Mouse (Mus musculus): ENCODE data around the gene Cdc42se1. TPM values are rescaled to one million over a fixed set of nuclear protein-coding genes. Genes with fewer than 3 reads are reported as not detected.

Cdc42se1 gene
- total and polyA plus RNA-seq, 3 experiments, result 88.3 to 128 (median 109) TPM

- Histone ChIP-seq H3K9me3 (replicated peaks) (no peaks in the 10 kb centered on the region), H3K27me3 (ENCODE audit: insufficient read depth, low read length) (no peaks in the 10 kb centered on the region), H3K4me1 (ENCODE audit: insufficient read depth, low read depth, low read length) (peaks cover 59% of the 10 kb centered on the region), H3K36me3 (replicated peaks) (peaks cover 55% of the 10 kb centered on the region), H3K4me3 (ENCODE audit: low read depth, low read length) (peak overlapping the region; percentile 78)
- DNase-seq (ENCODE audit: low spot score) (peak; percentile 52), ATAC-seq (ENCODE audit: extremely low read depth, insufficient number of reproducible peaks, low FRiP score, poor library complexity, severe bottlenecking) (no peak)
- TF ChIP-seq GATA2 (IDR thresholded peaks at IDR 0.05; ENCODE audit: borderline replicate concordance, low read depth, low read length), result no peak
- TF ChIP-seq CTCF (IDR thresholded peaks at IDR 0.05; ENCODE audit: low read depth, low read length), result no peak
- no peak for TF ChIP-seq POLR2AphosphoS5 (IDR thresholded peaks at IDR 0.05; ENCODE audit: insufficient replicate concordance, low read depth, low read length)
- TF ChIP-seq GATA1 (IDR thresholded peaks at IDR 0.05; ENCODE audit: borderline replicate concordance, low read length), result no peak
- no peak for TF ChIP-seq TAL1 (conservative IDR thresholded peaks at IDR 0.05; ENCODE audit: low read depth, low read length)
Observed at GRCm38 (mm10) chr3:95228894-95229780, 605 bp downstream of the Cdc42se1 start.

GRCm38 (mm10) chr3:95229781-95230494 is 1.4 kb downstream of the Cdc42se1 start:
- H3K36me3 ChIP-seq (replicated peaks), result peaks cover 58% of the 10 kb centered on the region

GRCm38 (mm10) chr3:95230495-95231297 is 2.2 kb downstream of the Cdc42se1 start:
- ATAC-seq (ENCODE audit: extremely low read depth, insufficient number of reproducible peaks, low FRiP score, poor library complexity, severe bottlenecking) (no peak), DNase-seq (ENCODE audit: low spot score) (peak; percentile 64)
- H3K36me3 ChIP-seq (replicated peaks), result peaks cover 59% of the 10 kb centered on the region
- H3K4me3 ChIP-seq (ENCODE audit: low read depth, low read length), result peak overlapping the region; percentile 78
- H3K4me1 ChIP-seq (ENCODE audit: insufficient read depth, low read depth, low read length), result peaks cover 59% of the 10 kb centered on the region
- H3K27me3 ChIP-seq (ENCODE audit: insufficient read depth, low read length), result no peaks in the 10 kb centered on the region
- H3K9me3 ChIP-seq (replicated peaks), result no peaks in the 10 kb centered on the region
- TF ChIP-seq GATA1 (IDR thresholded peaks at IDR 0.05; ENCODE audit: borderline replicate concordance, low read length) (no peak), GATA2 (IDR thresholded peaks at IDR 0.05; ENCODE audit: borderline replicate concordance, low read depth, low read length) (no peak), CTCF (IDR thresholded peaks at IDR 0.05; ENCODE audit: low read depth, low read length) (no peak), TAL1 (conservative IDR thresholded peaks at IDR 0.05; ENCODE audit: low read depth, low read length) (no peak), POLR2AphosphoS5 (IDR thresholded peaks at IDR 0.05; ENCODE audit: insufficient replicate concordance, low read depth, low read length) (no peak)

More at GRCm38 (mm10) chr3:95229781-95230494, 1.4 kb downstream of the Cdc42se1 start:
- Histone ChIP-seq H3K9me3 (replicated peaks) (no peaks in the 10 kb centered on the region), H3K4me3 (ENCODE audit: low read depth, low read length) (peak overlapping the region; percentile 78), H3K4me1 (ENCODE audit: insufficient read depth, low read depth, low read length) (peaks cover 56% of the 10 kb centered on the region), H3K27me3 (ENCODE audit: insufficient read depth, low read length) (no peaks in the 10 kb centered on the region)
- TF ChIP-seq TAL1 (conservative IDR thresholded peaks at IDR 0.05; ENCODE audit: low read depth, low read length) (no peak), CTCF (IDR thresholded peaks at IDR 0.05; ENCODE audit: low read depth, low read length) (no peak), GATA2 (IDR thresholded peaks at IDR 0.05; ENCODE audit: borderline replicate concordance, low read depth, low read length) (no peak), POLR2AphosphoS5 (IDR thresholded peaks at IDR 0.05; ENCODE audit: insufficient replicate concordance, low read depth, low read length) (no peak), GATA1 (IDR thresholded peaks at IDR 0.05; ENCODE audit: borderline replicate concordance, low read length) (no peak)
- ATAC-seq (ENCODE audit: extremely low read depth, insufficient number of reproducible peaks, low FRiP score, poor library complexity, severe bottlenecking), result peak; percentile 19; the same call in 1 of the 2 replicates
- peak; percentile 82 for DNase-seq (ENCODE audit: low spot score)

- H3K27me3 ChIP-seq (ENCODE audit: insufficient read depth, low read length), result no peaks in the 10 kb centered on the region
- no peak for ATAC-seq (ENCODE audit: extremely low read depth, insufficient number of reproducible peaks, low FRiP score, poor library complexity, severe bottlenecking)
- peaks cover 59% of the 10 kb centered on the region for H3K4me1 ChIP-seq (ENCODE audit: insufficient read depth, low read depth, low read length)
- no peaks in the 10 kb centered on the region for H3K9me3 ChIP-seq (replicated peaks)
- peak; percentile 81 for DNase-seq (ENCODE audit: low spot score)
- TF ChIP-seq GATA1 (IDR thresholded peaks at IDR 0.05; ENCODE audit: borderline replicate concordance, low read length) (no peak), CTCF (IDR thresholded peaks at IDR 0.05; ENCODE audit: low read depth, low read length) (no peak), GATA2 (IDR thresholded peaks at IDR 0.05; ENCODE audit: borderline replicate concordance, low read depth, low read length) (no peak), TAL1 (conservative IDR thresholded peaks at IDR 0.05; ENCODE audit: low read depth, low read length) (no peak), POLR2AphosphoS5 (IDR thresholded peaks at IDR 0.05; ENCODE audit: insufficient replicate concordance, low read depth, low read length) (no peak)
- peaks cover 63% of the 10 kb centered on the region for H3K36me3 ChIP-seq (replicated peaks)
- peak within 1 kb of the TSS; percentile 78 for H3K4me3 ChIP-seq (ENCODE audit: low read depth, low read length)
Observed at GRCm38 (mm10) chr3:95231298-95232221, 3.0 kb downstream of the Cdc42se1 start, which contains the start of gene Mllt11. Gene Mllt11 (minus strand): TSS chr3:95232171.

GRCm38 (mm10) chr3:95232771-95233170 is 4.2 kb downstream of the Cdc42se1 start:
- DNase-seq (ENCODE audit: low spot score), result no peak
- no peaks in the 10 kb centered on the region for H3K9me3 ChIP-seq (replicated peaks)
- no peaks in the 10 kb centered on the region for H3K27me3 ChIP-seq (ENCODE audit: insufficient read depth, low read length)
- peaks cover 74% of the 10 kb centered on the region for H3K36me3 ChIP-seq (replicated peaks)
- H3K4me1 ChIP-seq (ENCODE audit: insufficient read depth, low read depth, low read length), result peaks cover 55% of the 10 kb centered on the region
- TF ChIP-seq POLR2AphosphoS5 (IDR thresholded peaks at IDR 0.05; ENCODE audit: insufficient replicate concordance, low read depth, low read length) (no peak), TAL1 (conservative IDR thresholded peaks at IDR 0.05; ENCODE audit: low read depth, low read length) (no peak), GATA2 (IDR thresholded peaks at IDR 0.05; ENCODE audit: borderline replicate concordance, low read depth, low read length) (no peak), CTCF (IDR thresholded peaks at IDR 0.05; ENCODE audit: low read depth, low read length) (no peak), GATA1 (IDR thresholded peaks at IDR 0.05; ENCODE audit: borderline replicate concordance, low read length) (no peak)
- H3K4me3 ChIP-seq (ENCODE audit: low read depth, low read length), result no peak overlapping the region
- no peak for ATAC-seq (ENCODE audit: extremely low read depth, insufficient number of reproducible peaks, low FRiP score, poor library complexity, severe bottlenecking)

Data from G1E (cell line).